Mouse (Mus musculus): ENCODE results near the gene Pde6b. TPM values are rescaled to one million over a fixed set of nuclear protein-coding genes. Genes with fewer than 3 reads are reported as not detected.

The Pde6b gene
- polyA plus RNA-seq, 1 experiment from 2014 or later, result 0.48 TPM

DNA sequence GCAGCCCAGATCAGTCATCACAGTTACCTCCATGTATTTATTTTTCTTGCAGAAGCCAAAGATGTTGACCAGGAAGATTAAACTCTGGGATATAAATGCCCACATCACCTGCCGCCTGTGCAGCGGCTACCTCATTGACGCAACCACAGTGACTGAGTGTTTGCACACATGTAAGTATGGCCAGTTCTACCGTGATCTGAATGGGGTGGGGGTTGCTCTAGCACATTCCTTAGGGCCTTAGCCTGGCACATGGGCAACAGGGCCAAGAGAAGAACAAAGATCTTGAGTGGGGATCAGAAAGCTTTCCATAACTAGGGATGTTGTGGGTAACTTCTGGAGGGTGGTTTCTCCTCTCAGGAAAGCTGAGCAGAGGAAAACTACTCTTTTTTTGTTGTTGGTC, 85.5 kb downstream of the Pde6b start:
- Histone ChIP-seq H3K9ac (replicated peaks) (no peak overlapping the region), H3K36me3 (peaks cover 71% of the 10 kb centered on the region), H3K9me3 (no peaks in the 10 kb centered on the region), H3K27me3 (no peaks in the 10 kb centered on the region), H3K4me3 (replicated peaks) (no peak overlapping the region), H3K4me2 (replicated peaks) (no peak overlapping the region), H3K4me1 (replicated peaks) (no peaks in the 10 kb centered on the region; the same call in 1 of the 2 replicates), H3K27ac (no peak overlapping the region)
- WGBS, result 90% methylated on average over 4 of the region's 4 CpGs
- ATAC-seq, result no peak

DNA sequence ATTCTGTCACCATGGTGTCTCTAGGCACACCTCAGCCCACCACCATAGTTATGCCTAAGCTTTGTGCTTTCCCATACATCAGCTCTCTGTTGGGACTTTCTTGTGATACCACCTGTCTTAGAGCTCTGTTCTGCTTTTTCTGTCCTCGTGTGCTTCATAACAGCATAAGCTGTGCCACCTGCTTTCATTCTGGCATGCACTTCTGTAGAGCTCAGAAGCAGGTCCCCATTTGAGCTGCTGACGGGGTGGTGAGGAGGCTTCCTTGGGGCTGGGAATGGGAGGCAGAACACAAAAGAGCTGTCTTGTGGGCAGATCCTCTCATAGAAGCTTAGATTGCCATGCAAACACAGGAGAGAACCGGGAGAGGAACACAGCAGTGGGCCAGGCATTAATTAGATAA, 87.8 kb downstream of the Pde6b start:
- peaks cover 79% of the 10 kb centered on the region for H3K36me3 ChIP-seq
- no peak overlapping the region for H3K4me2 ChIP-seq (replicated peaks)
- no peak overlapping the region for H3K4me3 ChIP-seq (replicated peaks)
- no peak overlapping the region for H3K27ac ChIP-seq
- H3K9me3 ChIP-seq, result no peaks in the 10 kb centered on the region
- ATAC-seq, result no peak
- H3K9ac ChIP-seq (replicated peaks), result no peak overlapping the region
- H3K27me3 ChIP-seq, result no peaks in the 10 kb centered on the region
- H3K4me1 ChIP-seq (replicated peaks), result no peaks in the 10 kb centered on the region
- WGBS, result 84% methylated on average over 3 of the region's 3 CpGs

Other genes starting within 250 kb of the Pde6b start
- 42.3 and 50.7 TPM in 2 replicates for gene Dr1, start 119.5 kb upstream of the Pde6b start, polyA plus RNA-seq (2015; fragmentation: Nextera tagmentation; extraction: Ambion mirVana)
- 6.0 and 6.1 TPM in 2 replicates for gene Pigg, start 75.8 kb upstream of the Pde6b start, polyA plus RNA-seq (2015; fragmentation: Nextera tagmentation; extraction: Ambion mirVana)
- 0.53 and 0.61 TPM in 2 replicates for gene Gm42517, start 20.5 kb upstream of the Pde6b start, polyA plus RNA-seq (2015; fragmentation: Nextera tagmentation; extraction: Ambion mirVana)
- 433 and 451 TPM in 2 replicates for gene Atp5k, start 46.1 kb downstream of the Pde6b start, polyA plus RNA-seq (2015; fragmentation: Nextera tagmentation; extraction: Ambion mirVana)
- gene Mfsd7a, start 60.5 kb downstream of the Pde6b start, polyA plus RNA-seq (2015; fragmentation: Nextera tagmentation; extraction: Ambion mirVana), result 0.10 TPM in 1 of 2 replicates, not detected in the other
- gene Pcgf3, start 72.8 kb downstream of the Pde6b start, polyA plus RNA-seq (2015; fragmentation: Nextera tagmentation; extraction: Ambion mirVana), result 31.7 and 35.4 TPM in 2 replicates
- gene Cplx1, start 161.6 kb downstream of the Pde6b start, polyA plus RNA-seq (2015; fragmentation: Nextera tagmentation; extraction: Ambion mirVana), result 31.6 and 33.5 TPM in 2 replicates
- gene Gak, start 241.4 kb downstream of the Pde6b start, polyA plus RNA-seq (2015; fragmentation: Nextera tagmentation; extraction: Ambion mirVana), result 50.3 and 51.7 TPM in 2 replicates
- gene Tmem175, start 241.4 kb downstream of the Pde6b start, polyA plus RNA-seq (2015; fragmentation: Nextera tagmentation; extraction: Ambion mirVana), result 23.7 and 23.8 TPM in 2 replicates

Data from midbrain, embryonic 13.5 days (tissue).